Mouse (Mus musculus) MEL (cell line): Measurements from ENCODE around the gene Gm17651. TPM values are rescaled to one million over a fixed set of nuclear protein-coding genes. Genes with fewer than 3 reads are reported as not detected.

Experiments
- DNase-seq: peaks from one replicate; pipeline ENCODE4 v3.0.0; 2011; ENCODE audit warnings: low read depth, low spot score
- H3K27ac ChIP-seq: 2 replicates; pipeline ENCODE4 v1.5.1; 2012; ENCODE audit warnings: low read depth, mild to moderate bottlenecking, control low read depth, low read length, moderate library complexity; ENCODE audit not compliant: control insufficient read depth
- H3K27me3 ChIP-seq, 2 experiments: fragments of 150-350 bp in 1 of 2; sonication (generic) in 1 of 2; 2 replicates each; pipeline ENCODE4 v1.6.1; 2012; ENCODE audit warnings: low read length in 2 of 2, mild to moderate bottlenecking in 2 of 2, improper control_type of control experiment in 1 of 2, moderate library complexity in 1 of 2; ENCODE audit not compliant: insufficient read depth in 2 of 2, control insufficient read depth in 1 of 2
- H3K36me3 ChIP-seq, 2 experiments: 2 replicates each; pipeline ENCODE4 v1.6.1; 2012 to 2014; ENCODE audit warnings: low read length in 2 of 2, improper control_type of control experiment in 1 of 2, inconsistent platforms in 1 of 2, mild to moderate bottlenecking in 1 of 2; ENCODE audit not compliant: insufficient read depth in 2 of 2, control insufficient read depth in 1 of 2
- H3K4me1 ChIP-seq, 2 experiments: fragments of 150-350 bp in 1 of 2; sonication (generic) in 1 of 2; 2 replicates each; pipeline ENCODE4 v1.6.1; 2012; ENCODE audit warnings: low read length in 2 of 2, improper control_type of control experiment in 1 of 2, mild to moderate bottlenecking in 1 of 2; ENCODE audit not compliant: insufficient read depth in 2 of 2, control insufficient read depth in 1 of 2
- H3K4me3 ChIP-seq, 2 experiments: fragments of 150-350 bp in 1 of 2; sonication (generic) in 1 of 2; 2 replicates each; pipeline ENCODE4 v1.5.1; 2012; ENCODE audit warnings: low read depth in 2 of 2, low read length in 2 of 2, mild to moderate bottlenecking in 2 of 2, moderate library complexity in 2 of 2, control low read depth in 1 of 2, improper control_type of control experiment in 1 of 2; ENCODE audit not compliant: control insufficient read depth in 1 of 2, insufficient read depth in 1 of 2
- H3K79me2 ChIP-seq: 2 replicates; pipeline ENCODE4 v1.6.1; 2012; ENCODE audit warnings: mild to moderate bottlenecking, low read length, moderate library complexity; ENCODE audit not compliant: control insufficient read depth, poor library complexity, insufficient read depth
- H3K9ac ChIP-seq: 2 replicates; pipeline ENCODE4 v1.6.1; 2012; ENCODE audit warnings: low read depth, mild to moderate bottlenecking, control low read depth, low read length, moderate library complexity; ENCODE audit not compliant: control insufficient read depth, poor library complexity, severe bottlenecking
- H3K9me3 ChIP-seq: fragments of 150-350 bp; sonication (generic); replicated peaks from 2 replicates; pipeline ENCODE4 v1.6.1; 2012; ENCODE audit warnings: mild to moderate bottlenecking, low read length, improper control_type of control experiment, moderate library complexity; ENCODE audit not compliant: insufficient read depth
- ELF1 ChIP-seq: IDR thresholded peaks from 2 replicates; pipeline ENCODE4 v1.6.1; 2014; ENCODE audit warnings: low read depth, mild to moderate bottlenecking, inconsistent platforms, low read length, improper control_type of control experiment, moderate library complexity
- EP300 ChIP-seq, 2 experiments: IDR thresholded peaks; 2 replicates each; pipeline ENCODE4 v1.6.1; 2011; ENCODE audit warnings: improper control_type of control experiment in 2 of 2, low read length in 2 of 2, low read depth in 1 of 2, mild to moderate bottlenecking in 1 of 2
- ETS1 ChIP-seq: IDR thresholded peaks from 2 replicates; pipeline ENCODE4 v1.6.1; 2012; ENCODE audit warnings: low read depth, mild to moderate bottlenecking, inconsistent platforms, low read length, improper control_type of control experiment, moderate library complexity
- GABPA ChIP-seq: IDR thresholded peaks from 2 replicates; pipeline ENCODE4 v1.6.1; 2012; ENCODE audit warnings: low read depth, mild to moderate bottlenecking, inconsistent platforms, low read length, improper control_type of control experiment, moderate library complexity
- HCFC1 ChIP-seq: IDR thresholded peaks from 2 replicates; pipeline ENCODE4 v1.6.1; 2012; ENCODE audit warnings: low read depth, mild to moderate bottlenecking, inconsistent platforms, low read length, improper control_type of control experiment, moderate library complexity
- JUND ChIP-seq: IDR thresholded peaks from 2 replicates; pipeline ENCODE4 v1.6.1; 2011; ENCODE audit warnings: low read depth, mild to moderate bottlenecking, improper control_type of control experiment, low read length
- MAX ChIP-seq: IDR thresholded peaks from 2 replicates; pipeline ENCODE4 v1.6.1; 2011; ENCODE audit warnings: low read length, improper control_type of control experiment
- MEF2A ChIP-seq: IDR thresholded peaks from 2 replicates; pipeline ENCODE4 v1.6.1; 2014; ENCODE audit warnings: low read depth, mild to moderate bottlenecking, inconsistent platforms, low read length, improper control_type of control experiment; ENCODE audit not compliant: poor library complexity, insufficient replicate concordance, severe bottlenecking; ENCODE audit errors: extremely low read depth
- MXI1 ChIP-seq: IDR thresholded peaks from 2 replicates; pipeline ENCODE4 v1.6.1; 2011; ENCODE audit warnings: mild to moderate bottlenecking, low read depth, low read length, improper control_type of control experiment
- MYB ChIP-seq: IDR thresholded peaks from 2 replicates; pipeline ENCODE4 v1.6.1; 2011; ENCODE audit warnings: mild to moderate bottlenecking, low read depth, low read length, improper control_type of control experiment
- MYC ChIP-seq: IDR thresholded peaks from 2 replicates; pipeline ENCODE4 v1.6.1; 2011; ENCODE audit warnings: low read depth, mild to moderate bottlenecking, low read length, improper control_type of control experiment, moderate library complexity
- NRF1 ChIP-seq: IDR thresholded peaks from 2 replicates; pipeline ENCODE4 v1.6.1; 2014; ENCODE audit warnings: low read depth, mild to moderate bottlenecking, inconsistent platforms, low read length, improper control_type of control experiment, moderate library complexity; ENCODE audit not compliant: poor library complexity, insufficient read depth, severe bottlenecking
- POLR2A ChIP-seq, 2 experiments: IDR thresholded peaks; 2 replicates each; pipeline ENCODE4 v1.6.1; 2011 to 2012; ENCODE audit warnings: low read length in 2 of 2, mild to moderate bottlenecking in 2 of 2, control low read depth in 1 of 2, improper control_type of control experiment in 1 of 2, low read depth in 1 of 2, moderate library complexity in 1 of 2; ENCODE audit not compliant: control insufficient read depth in 1 of 2, insufficient read depth in 1 of 2, poor library complexity in 1 of 2
- RCOR1 ChIP-seq: IDR thresholded peaks from 2 replicates; pipeline ENCODE4 v1.6.1; 2012; ENCODE audit warnings: low read depth, mild to moderate bottlenecking, inconsistent platforms, low read length, improper control_type of control experiment
- SIN3A ChIP-seq: IDR thresholded peaks from 2 replicates; pipeline ENCODE4 v1.6.1; 2012; ENCODE audit warnings: low read length, improper control_type of control experiment, inconsistent platforms
- TBP ChIP-seq: IDR thresholded peaks from 2 replicates; pipeline ENCODE4 v1.8.0; 2011; ENCODE audit warnings: low read depth, low read length, improper control_type of control experiment
- UBTF ChIP-seq: IDR thresholded peaks from 2 replicates; pipeline ENCODE4 v1.6.1; 2012; ENCODE audit warnings: low read depth, mild to moderate bottlenecking, inconsistent platforms, low read length, improper control_type of control experiment, moderate library complexity, borderline replicate concordance; ENCODE audit not compliant: insufficient read depth
- USF1 ChIP-seq: IDR thresholded peaks from 2 replicates; pipeline ENCODE4 v1.6.1; 2014; ENCODE audit warnings: low read depth, mild to moderate bottlenecking, inconsistent platforms, low read length, improper control_type of control experiment, moderate library complexity
- USF2 ChIP-seq, 2 experiments: IDR thresholded peaks; 2 replicates each; pipeline ENCODE4 v1.6.1; 2011 to 2012; ENCODE audit warnings: improper control_type of control experiment in 2 of 2, low read length in 2 of 2, borderline replicate concordance in 1 of 2, inconsistent platforms in 1 of 2, low read depth in 1 of 2, mild to moderate bottlenecking in 1 of 2; ENCODE audit not compliant: insufficient read depth in 1 of 2
- ZKSCAN1 ChIP-seq: IDR thresholded peaks from 2 replicates; pipeline ENCODE4 v1.6.1; 2012; ENCODE audit warnings: low read depth, mild to moderate bottlenecking, inconsistent platforms, low read length, improper control_type of control experiment, moderate library complexity
- ZNF384 ChIP-seq: IDR thresholded peaks from 2 replicates; pipeline ENCODE4 v1.6.1; 2012; ENCODE audit warnings: low read depth, mild to moderate bottlenecking, inconsistent platforms, low read length, improper control_type of control experiment
- polyA plus RNA-seq, 2 experiments: library from polyadenylated mRNA; stranded (reverse) in 1 of 2; unstranded in 1 of 2; fragments of >175 nt in 1 of 2; fragments of >200 nt in 1 of 2; gene quantifications; 2 replicates each; pipeline versions ENCODE4 v1.2.1 to v1.2.4; 2012; ENCODE audit warnings: low replicate concordance in 2 of 2, low read depth in 1 of 2; ENCODE audit not compliant: insufficient read length in 2 of 2, insufficient read depth in 1 of 2, missing spikeins in 1 of 2
- total RNA-seq: library from RNA; depleted of rRNA; stranded (reverse); fragments of 300-350 nt; gene quantifications from 2 replicates; pipeline ENCODE4 v1.2.3, GENCODE M21; 2012

The Gm17651 gene
- total and polyA plus RNA-seq, 3 experiments, result not detected

DNA sequence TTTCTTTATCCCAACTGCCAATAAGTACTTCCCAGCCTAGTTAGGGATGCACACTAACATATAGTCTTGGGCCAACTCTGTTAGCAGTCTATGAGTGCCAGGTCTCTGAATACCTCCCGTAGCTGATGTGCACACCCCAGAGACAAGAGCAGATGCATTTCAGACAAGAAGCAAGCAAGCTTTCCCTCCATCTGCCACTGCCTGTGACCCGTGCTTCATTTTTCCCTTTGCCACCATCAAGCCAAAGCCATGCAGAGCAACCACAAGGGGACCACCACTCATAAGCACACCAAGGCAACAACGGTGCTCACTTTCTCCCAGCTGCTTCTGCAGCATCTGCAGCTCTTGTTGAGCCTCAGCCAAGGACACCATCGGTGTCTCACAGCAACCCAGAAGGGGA is 32.1 kb upstream of the Gm17651 start:
- Histone ChIP-seq H3K27me3 (no peaks in the 10 kb centered on the region), H3K79me2 (peaks cover 8% of the 10 kb centered on the region), H3K36me3 (peaks cover 0 to 4% of the 10 kb centered on the region in 2 experiments; a peak in 2 of 4 replicates)
- TF ChIP-seq USF1, result no peak
- TF ChIP-seq HCFC1, result no peak
- TF ChIP-seq USF2 (IDR thresholded peaks at IDR 0.05; ENCODE audit: borderline replicate concordance in 1 of 2, insufficient read depth in 1 of 2, low read depth in 1 of 2, low read length in 2 of 2), result no peak
- no peak for TF ChIP-seq MXI1
- no peak for TF ChIP-seq RCOR1
- no peak for TF ChIP-seq EP300 (IDR thresholded peaks at IDR 0.05; ENCODE audit: low read depth in 1 of 2, low read length in 2 of 2)
- TF ChIP-seq ETS1, result no peak
- TF ChIP-seq ELF1, result no peak
- no peak for TF ChIP-seq POLR2A (IDR thresholded peaks at IDR 0.05; ENCODE audit: control insufficient read depth in 1 of 2, insufficient read depth in 1 of 2, low read depth in 1 of 2, low read length in 2 of 2, poor library complexity in 1 of 2)
- no peak for TF ChIP-seq ZNF384
- TF ChIP-seq MYC, result no peak
- no peak for TF ChIP-seq UBTF
- no peak for TF ChIP-seq NRF1
- no peak for TF ChIP-seq ZKSCAN1
- TF ChIP-seq, all 39 proteins: peak for 0
- no peaks in the 10 kb centered on the region for H3K9me3 ChIP-seq
- DNase-seq, result no peak
- H3K4me1 ChIP-seq, result peaks cover 0 to 7% of the 10 kb centered on the region in 2 experiments; a peak in 3 of 4 replicates
- no peak overlapping the region for H3K9ac ChIP-seq
- H3K27ac ChIP-seq, result no peak overlapping the region
- no peak overlapping the region for H3K4me3 ChIP-seq

DNA sequence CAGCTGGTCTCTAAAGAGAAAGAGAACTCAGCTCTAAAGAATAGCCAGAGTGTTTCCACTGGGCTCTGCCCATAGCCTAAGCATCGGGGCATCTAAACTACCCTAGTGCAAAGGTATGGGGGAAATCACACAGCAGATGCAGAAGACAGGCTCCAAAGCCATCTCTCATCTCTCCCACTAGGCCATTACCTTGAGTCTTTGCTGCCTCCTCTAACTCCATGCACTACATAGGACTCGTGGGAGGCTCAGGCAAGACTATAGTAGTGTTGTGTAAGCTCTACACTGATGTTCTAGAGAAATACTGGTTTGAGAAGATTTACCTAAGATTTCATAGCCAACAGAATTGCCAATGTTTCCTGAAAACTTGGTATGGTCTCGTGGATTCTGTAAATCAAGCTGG is 31.0 kb upstream of the Gm17651 start:
- TF ChIP-seq ETS1, result no peak
- TF ChIP-seq GABPA, result no peak
- TF ChIP-seq SIN3A, result no peak
- no peak for TF ChIP-seq MYB
- no peak for TF ChIP-seq JUND
- no peak for TF ChIP-seq ZNF384
- TF ChIP-seq TBP, result no peak
- TF ChIP-seq MEF2A, result no peak
- TF ChIP-seq MAX, result no peak
- Histone ChIP-seq H3K27ac (no peak overlapping the region), H3K4me1 (peaks cover 0 to 10% of the 10 kb centered on the region in 2 experiments; a peak in 3 of 4 replicates), H3K79me2 (peaks cover 9% of the 10 kb centered on the region), H3K9me3 (no peaks in the 10 kb centered on the region), H3K27me3 (no peaks in the 10 kb centered on the region), H3K36me3 (peaks cover 0 to 4% of the 10 kb centered on the region in 2 experiments; a peak in 2 of 4 replicates), H3K9ac (no peak overlapping the region), H3K4me3 (no peak overlapping the region)
- DNase-seq, result no peak
